Mouse (Mus musculus): ENCODE measurements at regions not wholly inside any gene's neighbourhood (a gene's known extent, or its start where the extent isn't known, plus 50 kb on each side); places are given as distances from the start of the nearest gene placed in this dataset.

GRCm38 (mm10) chr3:150640004-150640676 is 797.5 kb upstream of the Adgrl4 start:
- Histone ChIP-seq H3K9ac (ENCODE audit: insufficient read depth, low read depth) (no peak overlapping the region), H3K36me3 (replicated peaks in 1 of 2; ENCODE audit: control insufficient read depth in 1 of 2, insufficient read depth in 1 of 2, low read length in 1 of 2) (no peaks in the 10 kb centered on the region), H3K79me2 (replicated peaks; ENCODE audit: control insufficient read depth, extremely low read depth, insufficient read depth, poor library complexity, severe bottlenecking) (no peaks in the 10 kb centered on the region), H3K4me2 (ENCODE audit: insufficient read depth, low read depth, poor library complexity, severe bottlenecking) (no peak overlapping the region), H3K4me3 (replicated peaks in 1 of 3; ENCODE audit: low read depth in 2 of 3, low read length in 2 of 3, poor library complexity in 1 of 3) (no peak overlapping the region), H3K27me3 (replicated peaks) (no peaks in the 10 kb centered on the region), H3K27ac (ENCODE audit: insufficient read depth, low read depth) (no peak overlapping the region), H3K9me3 (replicated peaks; ENCODE audit: low read length) (peaks cover 12% of the 10 kb centered on the region), H3K4me1 (ENCODE audit: control insufficient read depth in 1 of 2, insufficient read depth in 2 of 2) (no peaks in the 10 kb centered on the region)
- no peak for DNase-seq (ENCODE audit: extremely low read depth)
- in situ Hi-C loops (cut with MboI; ENCODE audit: low pct_ligation_motif_present, low pct_unique_long_range_greater_than_20kb, low sequenced_read_pairs) = no loop called here
- TF ChIP-seq HCFC1 (IDR thresholded peaks at IDR 0.05; ENCODE audit: low read depth, low read length) (no peak), KAT2A (IDR thresholded peaks at IDR 0.05; ENCODE audit: insufficient replicate concordance, low read length) (no peak), ZC3H11A (IDR thresholded peaks at IDR 0.05; ENCODE audit: low read depth, low read length) (no peak), E2F4 (IDR thresholded peaks at IDR 0.05; ENCODE audit: insufficient replicate concordance, low read depth, low read length) (no peak), SMC3 (IDR thresholded peaks at IDR 0.05; ENCODE audit: low read depth, low read length) (no peak), PAX5 (IDR thresholded peaks at IDR 0.05; ENCODE audit: low read length) (no peak), ETS1 (conservative IDR thresholded peaks at IDR 0.05; ENCODE audit: low read depth, low read length) (no peak), CTCF (conservative IDR thresholded peaks at IDR 0.05 in 1 of 2, IDR thresholded peaks at IDR 0.05 in 1 of 2; ENCODE audit: low read depth in 2 of 2, low read length in 2 of 2) (no peak), MAZ (IDR thresholded peaks at IDR 0.05; ENCODE audit: low read depth, low read length) (no peak), NRF1 (IDR thresholded peaks at IDR 0.05; ENCODE audit: low read depth, low read length) (no peak)
- dilution Hi-C loops (cut with MboI; ENCODE audit: extremely low pct_ligation_motif_present, extremely low pct_unique_long_range_greater_than_20kb, low sequenced_read_pairs) = no loop called here

DNA sequence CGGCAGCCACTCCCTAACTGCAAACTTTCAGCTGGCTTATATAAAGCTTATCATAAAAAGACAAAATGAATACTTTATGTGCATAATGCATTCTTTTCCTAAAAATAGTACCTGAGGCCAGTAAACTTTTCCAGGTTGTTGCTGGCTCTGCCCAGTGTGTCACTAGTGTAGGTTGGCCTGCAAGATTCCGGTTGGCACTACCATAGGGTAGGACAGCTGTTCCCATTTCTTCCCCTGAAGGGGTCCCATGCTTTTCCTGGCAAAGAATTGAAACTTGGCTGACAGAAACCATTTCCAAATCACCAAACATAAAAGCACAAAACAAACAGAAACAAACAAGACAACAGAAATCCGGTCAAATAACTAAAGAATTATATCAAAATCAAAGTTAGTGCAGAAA is 789.6 kb upstream of the Adgrl4 start:
- Histone ChIP-seq H3K9me3 (replicated peaks; ENCODE audit: low read length) (peaks cover 18% of the 10 kb centered on the region), H3K79me2 (replicated peaks; ENCODE audit: control insufficient read depth, extremely low read depth, insufficient read depth, poor library complexity, severe bottlenecking) (no peaks in the 10 kb centered on the region), H3K9ac (ENCODE audit: insufficient read depth, low read depth) (no peak overlapping the region), H3K4me3 (replicated peaks in 1 of 3; ENCODE audit: low read depth in 2 of 3, low read length in 2 of 3, poor library complexity in 1 of 3) (no peak overlapping the region), H3K27me3 (replicated peaks) (no peaks in the 10 kb centered on the region), H3K4me2 (ENCODE audit: insufficient read depth, low read depth, poor library complexity, severe bottlenecking) (no peak overlapping the region), H3K36me3 (replicated peaks in 1 of 2; ENCODE audit: control insufficient read depth in 1 of 2, insufficient read depth in 1 of 2, low read length in 1 of 2) (no peaks in the 10 kb centered on the region), H3K4me1 (ENCODE audit: control insufficient read depth in 1 of 2, insufficient read depth in 2 of 2) (no peaks in the 10 kb centered on the region), H3K27ac (ENCODE audit: insufficient read depth, low read depth) (no peak overlapping the region)
- TF ChIP-seq CTCF (conservative IDR thresholded peaks at IDR 0.05 in 1 of 2, IDR thresholded peaks at IDR 0.05 in 1 of 2; ENCODE audit: low read depth in 2 of 2, low read length in 2 of 2) = no peak
- DNase-seq (ENCODE audit: extremely low read depth) = no peak
- in situ Hi-C loops (cut with MboI; ENCODE audit: low pct_ligation_motif_present, low pct_unique_long_range_greater_than_20kb, low sequenced_read_pairs) = no loop called here
- dilution Hi-C loops (cut with MboI; ENCODE audit: extremely low pct_ligation_motif_present, extremely low pct_unique_long_range_greater_than_20kb, low sequenced_read_pairs) = no loop called here

- DNase-seq (ENCODE audit: extremely low read depth) = no peak
- no peak overlapping the region for H3K4me2 ChIP-seq (ENCODE audit: insufficient read depth, low read depth, poor library complexity, severe bottlenecking)
- H3K4me3 ChIP-seq (replicated peaks in 1 of 3; ENCODE audit: low read depth in 2 of 3, low read length in 2 of 3, poor library complexity in 1 of 3) = no peak overlapping the region
- H3K27ac ChIP-seq (ENCODE audit: insufficient read depth, low read depth) = no peak overlapping the region
- no peaks in the 10 kb centered on the region for H3K36me3 ChIP-seq (replicated peaks in 1 of 2; ENCODE audit: control insufficient read depth in 1 of 2, insufficient read depth in 1 of 2, low read length in 1 of 2)
- H3K4me1 ChIP-seq (ENCODE audit: control insufficient read depth in 1 of 2, insufficient read depth in 2 of 2) = no peaks in the 10 kb centered on the region
- TF ChIP-seq IRF4 (IDR thresholded peaks at IDR 0.05; ENCODE audit: low read depth, low read length) = no peak
- no peak for TF ChIP-seq CHD1 (IDR thresholded peaks at IDR 0.05; ENCODE audit: low read depth, low read length)
- TF ChIP-seq SIN3A (IDR thresholded peaks at IDR 0.05; ENCODE audit: low read length) = no peak
- TF ChIP-seq JUND (conservative IDR thresholded peaks at IDR 0.05; ENCODE audit: low read depth, low read length) = no peak
- TF ChIP-seq KAT2A (IDR thresholded peaks at IDR 0.05; ENCODE audit: insufficient replicate concordance, low read length) = no peak
- TF ChIP-seq CTCF (conservative IDR thresholded peaks at IDR 0.05 in 1 of 2, IDR thresholded peaks at IDR 0.05 in 1 of 2; ENCODE audit: low read depth in 2 of 2, low read length in 2 of 2) = no peak
- no peak for TF ChIP-seq USF2 (conservative IDR thresholded peaks at IDR 0.05; ENCODE audit: low read depth, low read length)
- TF ChIP-seq ELF1 (IDR thresholded peaks at IDR 0.05; ENCODE audit: low read depth, low read length) = no peak
- no peak for TF ChIP-seq HCFC1 (IDR thresholded peaks at IDR 0.05; ENCODE audit: low read depth, low read length)
- no peak for TF ChIP-seq CHD2 (IDR thresholded peaks at IDR 0.05; ENCODE audit: low read length)
- no peak for TF ChIP-seq MXI1 (IDR thresholded peaks at IDR 0.05; ENCODE audit: low read depth, low read length)
- TF ChIP-seq EP300 (IDR thresholded peaks at IDR 0.05; ENCODE audit: low read length) = no peak
- dilution Hi-C loops (cut with MboI; ENCODE audit: extremely low pct_ligation_motif_present, extremely low pct_unique_long_range_greater_than_20kb, low sequenced_read_pairs) = no loop called here
- in situ Hi-C loops (cut with MboI; ENCODE audit: low pct_ligation_motif_present, low pct_unique_long_range_greater_than_20kb, low sequenced_read_pairs) = no loop called here
- no peak overlapping the region for H3K9ac ChIP-seq (ENCODE audit: insufficient read depth, low read depth)
- H3K9me3 ChIP-seq (replicated peaks; ENCODE audit: low read length) = peaks cover 18% of the 10 kb centered on the region
- no peaks in the 10 kb centered on the region for H3K79me2 ChIP-seq (replicated peaks; ENCODE audit: control insufficient read depth, extremely low read depth, insufficient read depth, poor library complexity, severe bottlenecking)
- H3K27me3 ChIP-seq (replicated peaks) = no peaks in the 10 kb centered on the region
Measured at GRCm38 (mm10) chr3:150649783-150650565, 787.7 kb upstream of the Adgrl4 start.
